Mouse (Mus musculus) embryonic facial prominence, embryonic 12.5 days (tissue): ENCODE results near the gene Ilkap. TPM values are rescaled to one million over a fixed set of nuclear protein-coding genes. Genes with fewer than 3 reads are reported as not detected.

ENCODE experiments used
- polyA plus RNA-seq: library from polyadenylated mRNA; unstranded; fragments of >200 nt; fragmentation: Nextera tagmentation; extraction: Ambion mirVana; gene quantifications from 2 replicates; pipeline ENCODE4 v1.2.1, GENCODE M21; 2016

Ilkap gene
- polyA plus RNA-seq, 1 experiment from 2014 or later, result 171 TPM

Other genes with a start within 250 kb of the Ilkap start
- gene Ramp1, start 219.0 kb downstream of the Ilkap start, polyA plus RNA-seq, result 1.2 and 1.9 TPM in 2 replicates
- 72.4 and 72.9 TPM in 2 replicates for gene Ube2f, start 148.5 kb downstream of the Ilkap start, polyA plus RNA-seq
- gene Scly, start 100.5 kb downstream of the Ilkap start, polyA plus RNA-seq, result 12.3 and 14.2 TPM in 2 replicates
- 0.18 and 0.23 TPM in 2 replicates for gene Espnl, start 76.7 kb downstream of the Ilkap start, polyA plus RNA-seq
- 0.46 and 1.3 TPM in 2 replicates for gene Klhl30, start 47.8 kb downstream of the Ilkap start, polyA plus RNA-seq
- 1.7 and 1.8 TPM in 2 replicates for gene Erfe, start 32.4 kb downstream of the Ilkap start, polyA plus RNA-seq
- 134 and 139 TPM in 2 replicates for gene Hes6, start 15.2 kb upstream of the Ilkap start, polyA plus RNA-seq
- gene Per2, start 60.5 kb upstream of the Ilkap start, polyA plus RNA-seq, result 2.5 TPM in 2 replicates
- 12.4 and 14.1 TPM in 2 replicates for gene Traf3ip1, start 95.8 kb upstream of the Ilkap start, polyA plus RNA-seq
- 9.0 and 9.2 TPM in 2 replicates for gene Asb1, start 141.7 kb upstream of the Ilkap start, polyA plus RNA-seq